Mouse (Mus musculus) testis, postnatal 14 days (tissue): ENCODE data around the gene Pi4kb.
"Not testable (repeated sequence)": the region's sequence is repeated elsewhere in the genome, so short reads cannot be mapped to it uniquely, and the experiment has no call there.

Experiments used
- DNase-seq: peaks from one replicate; pipeline ENCODE4 v3.0.0; 2021; ENCODE audit warnings: low spot score

Pi4kb gene

DNA sequence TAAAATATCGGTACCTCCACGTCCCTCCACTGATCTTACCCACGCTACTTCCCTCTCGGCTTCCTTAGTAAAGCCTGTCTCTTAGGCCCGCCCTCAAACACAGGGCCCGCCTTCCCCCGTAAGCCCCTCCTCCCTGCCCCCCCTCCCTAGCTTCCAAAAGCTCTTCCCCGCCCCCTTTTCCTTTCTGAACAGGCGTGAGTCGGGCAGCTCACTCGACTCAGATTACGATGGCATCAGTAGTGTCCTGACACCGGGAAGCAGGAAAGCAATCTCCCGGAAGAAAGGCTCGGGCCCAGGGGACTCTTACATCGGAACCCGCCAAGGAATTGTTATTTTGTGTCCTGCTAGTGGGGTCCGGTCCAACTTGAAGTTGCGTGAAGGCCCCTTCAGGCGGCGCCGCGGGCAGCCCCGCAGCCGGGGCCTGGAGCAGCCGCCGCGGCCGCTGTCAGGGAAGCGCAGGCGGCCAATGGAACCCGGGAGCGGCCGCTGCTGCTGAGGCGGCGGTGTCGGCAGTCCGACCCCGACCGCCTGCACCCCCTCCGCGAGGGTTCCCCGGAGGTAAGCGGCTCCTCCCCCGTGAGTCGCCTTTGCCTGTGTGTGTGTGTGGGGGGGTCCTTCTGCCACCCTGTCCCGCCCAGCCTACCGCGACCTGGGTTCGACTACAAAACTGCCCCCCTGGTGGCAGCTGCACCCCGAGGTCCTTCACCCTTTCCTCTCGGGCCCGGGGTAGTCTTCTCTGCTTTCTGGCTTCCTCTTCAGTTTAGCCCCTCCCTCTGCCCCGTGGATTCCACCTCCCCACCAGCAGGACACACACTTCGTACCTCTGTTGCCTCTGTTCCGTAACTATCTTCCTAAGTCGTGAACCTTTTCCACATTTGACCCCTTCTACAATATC is at the start of gene Pi4kb:
Gene Pi4kb, plus strand, starts transcription at position 204 of the 895 bp plus-strand sequence.
- peak; percentile 90 for DNase-seq

DNA sequence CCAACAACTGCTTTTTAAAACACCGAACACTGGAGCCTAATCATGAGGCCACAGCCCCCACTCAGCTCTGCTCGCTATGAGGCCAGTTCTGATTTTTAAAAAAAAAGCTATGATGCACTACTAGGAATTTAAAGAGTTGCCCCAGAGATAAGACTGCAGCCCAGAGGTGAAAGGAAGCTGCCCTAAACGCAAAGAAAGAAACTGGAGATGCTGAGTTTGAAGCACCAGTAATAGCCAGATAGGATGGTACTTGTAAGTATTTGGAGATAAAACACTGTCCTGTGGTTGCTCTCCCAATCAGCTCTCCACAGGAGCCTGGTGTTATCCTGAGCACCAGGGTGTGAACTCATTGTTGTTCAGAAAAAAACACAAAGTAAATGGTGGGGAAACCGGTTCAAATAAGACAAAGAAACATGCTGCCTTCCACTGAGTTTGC is 48.2 kb upstream of the Pi4kb start:
- not testable (repeated sequence) for DNase-seq

DNA sequence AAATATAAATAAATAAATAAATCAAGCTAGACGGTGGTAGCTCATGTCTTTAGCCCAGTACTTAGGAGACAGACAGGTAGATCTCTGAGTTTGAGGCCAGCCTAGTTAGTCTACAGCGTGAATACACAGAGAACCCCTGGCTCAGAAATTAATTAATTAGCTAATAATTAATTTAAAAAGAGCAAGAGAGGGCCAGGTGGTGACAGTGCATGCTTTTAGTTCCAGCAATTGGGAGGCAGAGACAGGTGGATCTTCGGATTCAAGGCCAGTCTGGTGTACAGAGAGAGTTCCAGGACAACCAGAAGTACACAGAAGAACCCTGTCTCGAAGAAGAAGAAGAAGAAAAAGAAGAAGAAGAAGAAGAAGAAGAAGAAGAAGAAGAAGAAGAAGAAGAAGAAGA is 45.6 kb upstream of the Pi4kb start:
- not testable (repeated sequence) for DNase-seq

DNA sequence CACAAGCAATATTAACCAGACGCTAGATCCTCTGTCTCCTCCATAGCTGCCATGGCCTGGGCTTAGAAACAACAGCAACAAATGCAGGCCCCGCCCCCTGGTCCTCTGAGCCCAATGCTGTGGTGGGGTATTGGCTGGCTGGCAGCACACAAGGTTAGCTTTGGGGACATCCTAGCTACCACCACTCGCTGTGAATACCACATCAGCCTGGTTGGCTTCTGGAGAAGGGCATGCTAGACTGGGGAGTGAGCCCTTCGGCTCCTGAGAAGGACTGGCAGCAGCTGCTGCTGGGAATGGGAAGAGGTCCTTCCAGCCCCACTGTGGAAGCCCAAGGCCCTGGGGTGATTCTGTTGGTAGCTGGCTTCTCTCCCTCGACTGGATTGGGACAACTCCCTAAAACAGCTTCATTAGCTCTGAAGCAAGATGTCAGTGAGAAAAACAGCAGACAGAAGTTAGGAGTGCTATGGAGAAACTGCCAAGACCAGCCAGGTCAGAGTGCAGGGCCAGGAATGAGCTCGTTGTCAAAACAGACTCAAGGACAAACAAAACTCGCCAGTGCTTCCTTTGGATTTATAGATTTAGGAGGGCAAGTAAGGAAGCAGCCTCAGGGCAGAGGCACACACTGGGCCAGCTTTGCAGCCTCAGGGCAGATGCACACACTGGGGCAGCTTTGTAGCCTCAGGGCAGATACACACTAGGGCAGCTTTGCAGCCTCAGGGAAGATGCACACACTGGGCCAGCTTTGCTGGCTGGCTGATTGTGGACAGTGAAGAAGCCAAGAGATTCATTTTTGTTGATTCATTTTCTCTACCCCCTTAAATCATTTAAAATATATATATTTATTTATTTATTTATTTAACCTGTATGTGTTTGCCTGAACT is 43.9 kb upstream of the Pi4kb start:
- peak; percentile 30 for DNase-seq

DNA sequence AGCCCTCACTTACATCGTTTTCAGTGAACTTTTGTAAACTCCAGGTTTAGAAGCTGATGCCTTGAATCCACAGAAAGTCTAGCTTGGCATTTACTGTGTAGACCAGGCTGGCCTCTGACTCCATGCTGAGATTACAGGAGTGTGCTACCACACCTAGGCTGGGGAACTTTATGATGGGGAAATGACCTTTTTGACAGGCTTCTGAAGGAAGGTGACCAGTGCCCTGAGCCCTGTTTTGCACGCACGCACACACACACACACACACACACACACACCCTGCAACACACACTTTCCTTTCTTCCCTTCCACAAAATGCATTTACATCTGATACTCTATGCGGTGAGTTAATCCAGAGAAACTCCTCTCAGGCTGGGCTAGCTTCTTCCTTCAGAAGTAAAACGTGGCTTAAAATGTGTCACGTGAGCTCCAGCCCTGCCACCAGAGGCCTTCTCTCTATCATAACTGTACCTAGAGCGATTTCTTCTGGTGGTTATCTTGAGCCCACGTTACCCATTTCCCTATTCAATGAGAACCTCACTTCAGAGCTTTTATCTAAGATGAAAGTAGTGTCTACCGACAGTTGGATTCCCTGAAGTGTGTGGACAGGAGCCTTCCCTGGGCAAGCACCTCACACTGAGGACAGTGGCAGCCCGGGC is 43.0 kb upstream of the Pi4kb start:
- DNase-seq: not testable (repeated sequence)

DNA sequence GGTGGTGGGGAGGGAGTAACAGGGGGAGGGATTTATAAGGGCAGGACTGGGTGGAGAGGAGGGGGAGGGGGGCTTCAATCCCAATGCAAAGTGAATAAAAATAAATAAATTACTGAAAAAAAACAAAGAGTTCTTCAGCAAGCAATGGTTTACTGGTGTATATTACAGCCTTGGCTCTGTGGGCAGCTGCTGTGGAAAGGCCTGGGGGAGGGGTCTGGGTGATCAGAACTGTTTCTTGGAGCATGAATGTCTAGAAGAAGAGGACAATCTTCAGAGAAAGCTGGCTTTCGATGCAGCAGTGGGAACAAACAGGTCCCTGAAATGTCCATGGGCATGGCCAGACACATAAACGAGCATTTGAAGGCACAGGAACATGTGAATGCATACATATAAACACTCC is 42.3 kb upstream of the Pi4kb start:
- not testable (repeated sequence) for DNase-seq

DNA sequence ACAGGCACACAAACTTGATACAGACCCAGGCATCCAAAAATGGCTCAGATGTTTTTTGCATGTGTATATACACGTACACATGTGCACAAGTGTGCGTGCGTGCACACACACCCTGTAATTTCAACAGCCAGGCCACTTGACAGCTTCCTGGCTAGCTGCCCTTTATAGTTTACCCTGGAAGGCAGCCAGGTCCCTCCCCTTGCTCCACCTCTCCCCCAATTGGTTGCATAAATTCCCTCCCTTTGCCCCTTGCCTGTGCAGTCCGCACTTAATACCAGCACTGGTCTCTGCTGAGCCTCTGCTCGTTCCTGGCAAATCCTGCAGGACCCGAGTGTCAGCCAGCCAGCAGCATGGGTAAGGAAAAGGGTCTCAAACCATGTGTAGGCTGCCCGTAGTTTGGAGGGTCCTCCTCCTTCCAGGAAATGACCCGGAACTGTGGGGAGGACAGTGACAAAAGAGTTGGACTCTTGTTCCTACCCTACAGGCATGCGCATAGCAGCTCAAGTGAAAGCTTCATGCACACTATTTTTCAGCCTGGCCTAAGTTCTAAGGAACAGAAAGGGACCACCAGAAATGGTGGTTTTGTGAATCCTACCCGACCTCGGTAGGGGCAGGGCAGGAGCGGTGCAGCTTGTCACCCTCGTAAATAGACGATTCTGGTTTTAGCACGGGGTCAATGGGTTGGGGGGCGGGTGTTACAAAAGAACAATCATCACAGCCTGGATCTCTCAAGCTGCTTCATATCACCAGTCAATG is 41.5 kb upstream of the Pi4kb start, which contains the start of gene Selenbp1:
Gene Selenbp1, plus strand, starts transcription at position 248 of the 756 bp plus-strand sequence.
- peak; percentile 60 for DNase-seq

DNA sequence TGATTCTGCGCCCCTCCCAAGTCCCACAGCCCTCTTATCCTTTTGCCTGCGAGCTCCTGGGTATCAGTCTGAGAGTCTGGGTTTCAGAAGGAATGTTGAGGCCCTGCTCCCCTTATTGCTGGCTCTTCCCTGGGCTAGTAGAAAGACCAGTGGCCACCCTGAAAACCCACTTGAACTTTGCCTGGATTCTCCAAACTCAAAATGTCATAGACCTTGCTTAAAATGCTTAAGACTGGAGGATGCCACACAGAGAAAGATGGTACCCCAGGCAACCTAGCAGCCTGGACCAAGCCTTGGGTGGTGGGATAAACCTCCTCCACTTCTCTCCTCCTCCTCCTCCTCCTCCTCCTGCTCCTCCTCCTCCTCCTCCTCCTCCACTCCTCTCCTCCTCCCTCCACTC is 40.9 kb upstream of the Pi4kb start:
- not testable (repeated sequence) for DNase-seq

DNA sequence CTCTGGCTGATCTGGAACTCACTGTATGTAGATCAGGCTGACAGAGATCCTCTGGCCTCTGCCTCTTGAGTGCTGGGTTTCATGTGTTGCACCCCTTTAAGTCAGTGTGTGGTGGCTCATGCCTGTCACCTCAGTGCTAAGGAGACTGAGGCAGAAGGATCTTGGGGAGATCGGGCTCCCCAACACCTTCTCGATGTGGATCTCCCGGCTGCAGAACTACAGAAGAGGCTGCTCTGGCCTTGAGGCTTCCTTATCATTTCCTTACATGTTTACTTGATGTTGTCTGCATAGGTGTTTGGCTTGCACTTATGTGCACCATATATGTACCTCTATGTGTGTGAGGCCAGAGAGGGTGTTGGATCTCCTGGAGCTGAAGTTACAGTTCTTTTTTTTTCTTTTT is 40.0 kb upstream of the Pi4kb start:
- not testable (repeated sequence) for DNase-seq

DNA sequence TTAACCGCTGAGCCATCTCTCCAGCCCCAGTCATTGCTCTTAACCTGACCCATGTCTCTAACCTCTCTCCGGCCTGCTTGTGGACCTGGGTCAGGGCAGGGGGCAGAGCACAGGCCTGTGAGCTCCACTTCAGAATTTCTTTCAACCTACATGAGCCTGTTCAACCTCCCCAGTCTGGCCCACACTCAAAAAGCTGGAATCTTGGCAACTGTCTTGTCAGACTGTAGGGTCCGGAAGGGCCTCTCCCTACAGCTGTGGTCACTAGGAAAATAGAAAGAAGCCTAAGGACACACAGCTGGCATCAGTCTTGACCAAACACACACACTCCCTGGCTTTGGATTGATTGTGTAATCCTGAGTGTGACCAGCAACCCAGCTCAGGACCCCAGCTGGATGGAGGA is 39.2 kb upstream of the Pi4kb start:
- peak; percentile 48 for DNase-seq

DNA sequence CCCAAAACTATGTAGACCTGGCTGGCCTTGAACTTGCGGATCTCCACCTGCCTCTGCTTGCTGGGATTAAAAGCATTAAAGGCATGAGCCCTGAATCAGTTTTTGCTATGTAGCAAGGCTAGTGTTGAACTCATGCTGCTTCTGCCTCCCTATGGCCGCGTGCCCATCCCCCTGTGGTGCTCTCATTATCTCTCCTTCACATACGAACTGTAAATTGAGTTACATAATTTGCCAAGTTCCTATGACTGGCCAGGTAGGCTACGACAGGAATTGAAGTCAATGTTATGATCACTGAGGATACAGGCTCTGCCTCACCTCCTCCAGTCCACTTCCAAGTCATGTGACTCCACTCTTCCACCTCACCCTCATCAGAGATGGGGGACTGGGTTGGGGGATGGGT is 38.4 kb upstream of the Pi4kb start:
- not testable (repeated sequence) for DNase-seq

DNA sequence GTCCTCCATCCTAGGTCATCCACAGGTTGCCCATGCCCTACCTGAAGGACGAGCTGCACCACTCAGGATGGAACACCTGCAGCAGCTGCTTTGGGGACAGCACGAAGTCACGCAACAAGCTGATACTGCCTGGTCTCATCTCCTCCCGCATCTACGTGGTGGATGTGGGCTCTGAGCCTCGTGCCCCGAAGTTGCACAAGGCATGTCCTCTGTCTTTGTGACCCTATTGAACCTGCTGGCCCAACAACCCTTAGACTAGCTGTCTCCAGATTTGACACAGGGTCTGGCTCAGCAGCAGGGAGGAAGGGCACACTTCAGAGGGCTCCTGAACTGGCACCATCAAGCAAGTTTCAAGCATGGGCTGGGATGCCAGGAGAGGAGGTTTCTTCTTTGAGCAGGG is 37.3 kb upstream of the Pi4kb start:
- not testable (repeated sequence) for DNase-seq

DNA sequence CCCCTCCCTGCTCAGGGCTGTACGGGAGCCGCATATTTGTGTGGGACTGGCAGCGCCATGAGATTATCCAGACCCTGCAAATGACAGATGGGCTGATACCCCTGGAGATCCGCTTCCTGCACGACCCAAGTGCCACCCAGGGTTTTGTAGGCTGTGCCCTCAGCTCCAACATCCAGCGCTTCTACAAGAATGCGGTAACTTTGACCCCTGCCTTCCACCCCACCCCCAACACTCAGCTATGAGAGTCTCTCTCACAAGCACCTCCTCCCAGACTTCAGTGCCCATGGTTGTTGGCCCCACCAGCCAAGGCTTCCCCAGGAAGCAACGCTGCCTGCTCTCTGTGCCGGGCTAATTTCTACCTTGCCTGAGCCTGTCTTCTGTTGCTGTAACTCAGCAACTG is 34.5 kb upstream of the Pi4kb start:
- not testable (repeated sequence) for DNase-seq

DNA sequence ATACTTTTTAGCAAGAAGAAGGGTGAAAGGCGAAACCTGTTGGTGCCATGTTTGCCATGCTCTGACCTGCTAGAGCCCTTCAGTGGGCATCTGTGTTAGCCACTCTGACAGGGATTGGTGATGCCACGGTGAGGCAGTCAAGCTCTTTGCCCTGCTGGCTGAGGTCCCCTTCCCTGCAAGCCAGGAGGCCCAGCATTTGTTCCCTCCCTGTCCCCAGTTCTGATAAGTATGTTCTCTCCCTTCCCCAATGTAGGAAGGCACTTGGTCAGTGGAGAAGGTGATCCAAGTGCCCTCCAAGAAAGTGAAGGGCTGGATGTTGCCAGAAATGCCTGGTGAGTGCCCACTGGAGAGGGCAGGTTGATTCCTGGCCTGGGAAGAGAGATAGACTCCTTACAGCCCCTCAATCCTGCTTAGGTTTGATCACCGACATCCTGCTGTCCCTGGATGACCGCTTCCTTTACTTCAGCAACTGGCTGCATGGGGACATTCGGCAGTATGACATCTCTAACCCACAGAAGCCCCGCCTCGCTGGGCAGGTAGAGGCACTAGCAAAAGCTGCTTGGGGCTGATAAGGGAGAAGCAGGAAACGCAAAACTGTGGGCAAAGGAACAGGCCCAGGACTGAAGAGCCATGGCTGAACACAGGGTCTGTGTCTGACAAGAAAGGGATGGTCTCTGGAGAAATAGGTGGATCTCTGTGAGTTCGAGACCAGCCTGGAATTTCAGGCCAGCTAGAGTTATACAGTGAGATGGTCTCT is 32.1 kb upstream of the Pi4kb start:
- DNase-seq: not testable (repeated sequence)

DNA sequence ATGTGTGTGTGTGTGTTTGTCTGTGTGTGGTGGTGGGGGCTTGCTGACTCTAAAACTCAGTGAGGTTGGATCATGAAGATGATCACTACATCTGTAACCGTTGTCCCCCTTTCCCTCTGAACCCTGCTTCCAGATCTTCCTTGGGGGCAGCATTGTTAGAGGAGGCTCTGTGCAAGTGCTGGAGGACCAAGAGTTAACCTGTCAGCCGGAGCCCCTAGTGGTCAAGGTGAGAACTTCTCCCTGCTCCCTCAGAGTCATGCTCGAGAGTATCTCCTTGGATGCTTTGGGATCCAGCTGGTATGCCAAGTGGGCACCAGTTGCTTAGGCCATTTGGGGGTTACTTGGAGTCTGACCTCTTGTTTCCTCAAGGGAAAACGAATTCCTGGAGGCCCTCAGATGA is 30.8 kb upstream of the Pi4kb start:
- DNase-seq: not testable (repeated sequence)

DNA sequence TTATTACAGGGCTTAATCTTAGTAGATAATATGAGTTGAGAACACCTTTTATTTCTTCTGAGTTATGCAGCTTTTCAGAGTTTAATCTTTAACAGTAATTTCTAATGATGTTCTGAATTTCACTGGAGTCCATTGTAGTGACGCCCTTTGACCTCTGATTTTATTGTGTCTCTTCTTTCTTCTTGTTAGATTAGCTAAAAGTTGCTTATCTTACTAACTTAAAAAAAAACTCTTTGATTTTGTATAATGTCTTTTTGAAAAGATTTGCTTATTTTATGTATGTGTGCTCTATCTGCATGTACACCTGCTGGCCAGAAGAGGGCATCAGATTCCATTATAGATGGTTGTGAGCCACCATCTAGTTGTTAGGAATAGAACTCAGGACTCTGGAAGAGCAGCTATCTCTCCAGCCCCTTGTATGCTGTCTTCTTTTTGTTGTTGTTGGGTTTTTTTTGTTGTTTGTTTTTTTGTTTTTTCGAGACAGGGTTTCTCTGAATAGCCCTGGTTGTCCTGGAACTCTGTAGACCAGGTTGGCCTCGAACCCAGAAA is 26.4 kb upstream of the Pi4kb start:
- no peak for DNase-seq

DNA sequence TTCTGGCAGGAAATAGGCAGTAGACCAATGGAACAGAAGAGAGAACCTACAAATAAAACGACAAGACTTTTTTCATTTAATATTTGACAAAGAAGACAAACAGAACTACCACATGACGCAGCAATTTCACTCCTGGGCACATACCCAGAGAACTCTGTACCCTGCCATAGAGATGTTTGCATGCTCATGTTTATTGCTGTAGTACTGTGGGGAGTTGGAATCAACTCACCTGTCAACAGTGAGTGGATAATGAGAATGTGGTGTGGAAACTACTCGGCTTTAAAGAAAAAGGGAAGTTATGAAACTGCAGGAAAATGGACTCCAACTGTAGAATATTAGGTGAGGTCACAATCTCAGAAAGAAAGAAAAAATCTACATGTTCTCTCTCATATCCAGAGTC is 24.9 kb upstream of the Pi4kb start:
- no peak for DNase-seq

DNA sequence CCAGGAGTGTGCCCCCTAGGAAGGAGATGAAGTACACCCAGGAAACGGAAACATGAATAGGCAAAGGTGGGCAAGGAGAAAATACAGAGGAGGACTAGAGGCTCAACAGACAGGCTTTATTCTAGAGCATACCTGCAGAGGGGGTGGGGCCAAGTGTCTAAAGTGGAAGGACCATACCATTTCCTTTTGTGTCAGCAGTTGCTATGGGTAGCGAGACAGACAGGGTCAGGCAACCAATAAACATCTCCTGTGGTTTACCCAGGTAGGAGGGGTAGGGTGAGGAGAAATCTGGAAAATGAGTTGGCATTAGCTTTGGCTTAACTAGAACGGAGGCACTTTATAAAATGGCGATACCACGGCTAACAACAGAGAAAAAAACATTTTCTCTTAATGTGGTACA is 21.7 kb upstream of the Pi4kb start:
- DNase-seq: no peak

DNA sequence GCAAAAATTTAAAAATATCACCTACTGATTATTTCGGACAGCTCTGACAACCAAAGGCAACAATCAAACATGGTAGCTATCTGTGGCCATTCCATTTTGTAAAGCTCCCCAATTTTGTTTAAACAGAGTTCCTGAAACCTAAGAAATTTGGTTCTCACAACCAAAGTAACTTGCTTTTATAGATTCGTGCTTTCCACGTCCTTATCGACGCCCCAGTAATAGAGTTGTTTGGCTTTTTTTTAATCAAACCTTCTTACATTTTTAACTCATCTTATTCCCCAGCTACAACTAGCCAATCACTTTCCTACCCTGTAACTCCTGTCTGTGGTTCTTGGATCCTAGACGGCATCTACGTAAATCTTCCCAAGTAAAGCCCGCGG is 21.2 kb upstream of the Pi4kb start:
- no peak for DNase-seq
